Mouse (Mus musculus): Measurements from ENCODE around the gene Snx9. TPM values are rescaled to one million over a fixed set of nuclear protein-coding genes. Genes with fewer than 3 reads are reported as not detected.

Gene Snx9
- polyA plus RNA-seq, 1 experiment: 89.9 TPM

DNA sequence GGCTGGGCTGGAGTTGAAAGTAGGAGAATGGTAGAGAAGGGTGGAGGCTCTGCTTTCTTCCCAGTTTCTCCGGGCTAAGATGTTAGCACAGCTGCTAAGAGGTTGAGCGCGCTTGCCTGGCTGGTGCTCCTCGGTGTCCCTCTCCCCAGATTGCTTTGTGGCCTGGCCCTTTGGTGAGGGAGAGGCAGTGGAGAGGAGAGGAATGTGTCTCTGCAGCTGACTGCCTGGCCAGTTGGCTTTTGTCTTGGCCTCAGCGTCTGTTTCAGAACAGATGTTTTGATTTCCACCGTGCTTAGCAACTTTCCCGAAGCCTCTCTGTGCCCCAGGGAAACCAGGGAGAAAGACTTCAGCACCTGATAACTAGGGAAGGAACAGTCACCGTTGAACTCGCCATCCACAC is 118.7 kb downstream of the Snx9 start:
- Histone ChIP-seq H3K4me3 (ENCODE audit: insufficient read depth, low read length) (no peak overlapping the region), H3K4me1 (ENCODE audit: control insufficient read depth, insufficient read depth, low read length) (peaks cover 13% of the 10 kb centered on the region), H3K27ac (ENCODE audit: insufficient read depth, low read length) (peak overlapping the region; percentile 24; the same call in 1 of the 2 replicates)
- TF ChIP-seq POLR2A (IDR thresholded peaks at IDR 0.05; ENCODE audit: low read depth, low read length) (no peak), CTCF (IDR thresholded peaks at IDR 0.05; ENCODE audit: borderline replicate concordance, insufficient read depth, low read length) (no peak)

DNA sequence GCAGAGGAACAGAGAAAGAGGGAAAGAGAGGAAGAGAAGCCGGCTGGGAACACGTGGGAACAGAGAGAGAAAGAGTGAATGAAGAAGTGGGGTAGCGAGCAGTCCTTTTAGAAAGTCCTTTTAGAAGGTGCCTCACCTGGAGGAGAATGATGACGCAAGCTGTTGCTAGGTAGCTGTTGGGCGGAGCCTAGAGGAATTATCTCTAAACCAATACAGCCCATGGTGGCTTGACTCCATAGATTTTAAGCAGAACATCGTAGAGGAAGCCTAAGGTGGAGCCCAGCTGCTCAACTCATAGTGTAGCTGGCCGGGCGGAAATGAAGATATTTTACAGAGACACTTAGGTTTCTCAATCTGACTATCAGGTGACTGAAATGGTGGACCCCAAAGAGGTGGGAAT is 122.6 kb downstream of the Snx9 start:
- Histone ChIP-seq H3K4me3 (ENCODE audit: insufficient read depth, low read length) (no peak overlapping the region), H3K27ac (ENCODE audit: insufficient read depth, low read length) (no peak overlapping the region), H3K4me1 (ENCODE audit: control insufficient read depth, insufficient read depth, low read length) (no peaks in the 10 kb centered on the region)
- TF ChIP-seq POLR2A (IDR thresholded peaks at IDR 0.05; ENCODE audit: low read depth, low read length) (no peak), CTCF (IDR thresholded peaks at IDR 0.05; ENCODE audit: borderline replicate concordance, insufficient read depth, low read length) (no peak)

DNA sequence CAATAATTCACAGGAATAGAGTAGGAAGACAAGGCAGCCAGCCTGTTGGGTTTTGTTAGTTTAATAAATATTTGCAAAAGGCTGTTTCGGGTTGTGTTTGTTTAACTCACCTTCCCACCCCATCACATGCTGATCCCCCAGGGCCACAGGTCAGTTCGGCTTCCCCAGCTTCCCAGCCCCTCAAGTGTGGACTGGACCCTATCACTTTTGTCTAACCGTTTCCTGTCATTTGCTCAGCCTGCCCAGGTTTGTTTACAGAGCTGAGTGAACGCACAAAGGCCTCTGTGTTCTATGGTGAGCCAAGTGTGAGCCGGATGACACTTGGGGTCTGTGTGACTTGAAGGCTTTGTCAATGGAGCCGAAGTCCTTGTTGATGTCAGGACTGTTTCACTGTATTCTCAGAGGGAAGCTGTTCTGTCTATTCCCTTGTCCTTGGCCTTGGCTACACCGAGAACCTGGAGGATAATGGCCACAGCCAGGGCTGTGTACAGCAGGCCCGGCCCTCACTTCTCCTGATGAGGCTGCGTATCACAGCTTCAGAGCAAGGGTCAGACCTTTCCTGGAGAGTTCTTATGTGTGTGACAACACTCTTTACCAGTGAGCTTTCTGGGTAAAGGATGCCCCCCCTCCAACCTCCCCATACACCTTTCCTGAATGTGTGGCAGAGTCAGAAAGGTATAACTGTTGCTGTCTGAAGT is 124.1 kb downstream of the Snx9 start:
- no peak for TF ChIP-seq POLR2A (IDR thresholded peaks at IDR 0.05; ENCODE audit: low read depth, low read length)
- no peak for TF ChIP-seq CTCF (IDR thresholded peaks at IDR 0.05; ENCODE audit: borderline replicate concordance, insufficient read depth, low read length)
- Histone ChIP-seq H3K4me1 (ENCODE audit: control insufficient read depth, insufficient read depth, low read length) (peaks cover under 1% of the 10 kb centered on the region; the same call in 1 of the 2 replicates), H3K27ac (ENCODE audit: insufficient read depth, low read length) (no peak overlapping the region), H3K4me3 (ENCODE audit: insufficient read depth, low read length) (no peak overlapping the region)

- H3K4me1 ChIP-seq (ENCODE audit: control insufficient read depth, insufficient read depth, low read length): peaks cover 4% of the 10 kb centered on the region; the same call in 1 of the 2 replicates
- H3K27ac ChIP-seq (ENCODE audit: insufficient read depth, low read length): no peak overlapping the region
- TF ChIP-seq POLR2A (IDR thresholded peaks at IDR 0.05; ENCODE audit: low read depth, low read length): no peak
- TF ChIP-seq CTCF (IDR thresholded peaks at IDR 0.05; ENCODE audit: borderline replicate concordance, insufficient read depth, low read length): no peak
- no peak overlapping the region for H3K4me3 ChIP-seq (ENCODE audit: insufficient read depth, low read length)
These were observed 125.6 kb downstream of the Snx9 start for GRCm38 (mm10) chr17:5966706-5967105.

- TF ChIP-seq CTCF (IDR thresholded peaks at IDR 0.05; ENCODE audit: borderline replicate concordance, insufficient read depth, low read length) (no peak), POLR2A (IDR thresholded peaks at IDR 0.05; ENCODE audit: low read depth, low read length) (no peak)
- H3K4me3 ChIP-seq (ENCODE audit: insufficient read depth, low read length): no peak overlapping the region
- H3K4me1 ChIP-seq (ENCODE audit: control insufficient read depth, insufficient read depth, low read length): peaks cover 4% of the 10 kb centered on the region; the same call in 1 of the 2 replicates
- H3K27ac ChIP-seq (ENCODE audit: insufficient read depth, low read length): no peak overlapping the region
These were observed 127.4 kb downstream of the Snx9 start for GRCm38 (mm10) chr17:5968562-5968961.

DNA sequence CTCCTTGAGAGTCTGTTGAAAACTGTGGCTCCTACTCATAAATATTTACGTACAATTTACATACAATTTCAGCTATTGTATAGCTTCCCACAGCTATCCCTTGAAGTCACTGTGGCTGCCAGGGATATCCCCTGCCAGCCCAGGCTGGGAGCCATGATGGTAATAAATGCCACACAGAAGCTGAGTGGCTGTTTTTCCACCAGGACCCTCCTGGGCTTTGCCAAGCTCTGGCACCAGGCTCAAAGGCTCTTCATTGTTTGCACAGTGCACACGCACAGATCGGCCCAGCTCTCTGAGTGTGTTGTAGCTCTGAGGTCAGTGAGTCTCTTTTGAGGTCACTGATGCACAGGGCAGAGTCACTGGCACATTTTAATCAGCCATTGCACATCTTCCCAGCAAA is 128.1 kb downstream of the Snx9 start:
- peaks cover 4% of the 10 kb centered on the region; the same call in 1 of the 2 replicates for H3K4me1 ChIP-seq (ENCODE audit: control insufficient read depth, insufficient read depth, low read length)
- H3K27ac ChIP-seq (ENCODE audit: insufficient read depth, low read length): no peak overlapping the region
- no peak overlapping the region for H3K4me3 ChIP-seq (ENCODE audit: insufficient read depth, low read length)
- no peak for TF ChIP-seq POLR2A (IDR thresholded peaks at IDR 0.05; ENCODE audit: low read depth, low read length)

DNA sequence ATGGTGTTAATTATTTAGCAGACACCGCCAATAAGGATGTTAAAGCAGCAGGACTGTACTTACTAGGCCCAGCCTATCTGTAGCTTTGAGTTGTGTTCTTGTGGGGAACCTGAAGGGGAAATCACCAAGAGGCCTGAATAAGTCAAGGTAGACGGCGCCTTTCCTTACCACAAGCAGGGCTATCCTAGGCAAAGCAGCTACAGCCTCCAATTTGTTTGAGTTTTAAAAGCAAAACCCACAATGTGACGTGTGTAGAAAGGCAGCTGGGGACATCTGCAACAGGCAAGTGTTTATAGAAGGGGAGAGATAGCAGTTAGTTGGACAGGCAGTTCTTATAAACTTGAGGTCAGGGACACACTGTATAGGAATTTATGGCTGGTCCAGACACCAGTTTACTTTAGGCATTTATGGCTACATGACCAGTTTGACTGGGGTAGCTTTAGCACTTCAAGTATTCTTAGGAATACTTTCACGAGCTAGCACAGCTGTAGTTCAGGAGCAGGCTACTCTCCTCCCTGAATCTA is 129.2 kb downstream of the Snx9 start:
- no peak overlapping the region; the same call in 1 of the 2 replicates for H3K27ac ChIP-seq (ENCODE audit: insufficient read depth, low read length)
- peaks cover 4% of the 10 kb centered on the region; the same call in 1 of the 2 replicates for H3K4me1 ChIP-seq (ENCODE audit: control insufficient read depth, insufficient read depth, low read length)
- TF ChIP-seq CTCF (IDR thresholded peaks at IDR 0.05; ENCODE audit: borderline replicate concordance, insufficient read depth, low read length) (no peak), POLR2A (IDR thresholded peaks at IDR 0.05; ENCODE audit: low read depth, low read length) (no peak)
- H3K4me3 ChIP-seq (ENCODE audit: insufficient read depth, low read length): no peak overlapping the region

- H3K4me1 ChIP-seq (ENCODE audit: control insufficient read depth, insufficient read depth, low read length): peaks cover 25% of the 10 kb centered on the region
- no peak for TF ChIP-seq CTCF (IDR thresholded peaks at IDR 0.05; ENCODE audit: borderline replicate concordance, insufficient read depth, low read length)
- TF ChIP-seq POLR2A (IDR thresholded peaks at IDR 0.05; ENCODE audit: low read depth, low read length): no peak
- no peak overlapping the region for H3K4me3 ChIP-seq (ENCODE audit: insufficient read depth, low read length)
- H3K27ac ChIP-seq (ENCODE audit: insufficient read depth, low read length): no peak overlapping the region
These were observed 132.4 kb downstream of the Snx9 start for GRCm38 (mm10) chr17:5973536-5973935.

GRCm38 (mm10) chr17:5975099-5975977 is 134.2 kb downstream of the Snx9 start:
- H3K4me1 ChIP-seq (ENCODE audit: control insufficient read depth, insufficient read depth, low read length): peaks cover 25% of the 10 kb centered on the region
- H3K27ac ChIP-seq (ENCODE audit: insufficient read depth, low read length): peak overlapping the region; percentile 84
- peak overlapping the region; percentile 3; the same call in 1 of the 2 replicates for H3K4me3 ChIP-seq (ENCODE audit: insufficient read depth, low read length)
- TF ChIP-seq CTCF (IDR thresholded peaks at IDR 0.05; ENCODE audit: borderline replicate concordance, insufficient read depth, low read length) (no peak), POLR2A (IDR thresholded peaks at IDR 0.05; ENCODE audit: low read depth, low read length) (peak; percentile 42; the same call in 1 of the 2 replicates)

Data from embryonic fibroblast, embryonic 13.5 days (primary cell).